Mouse (Mus musculus) midbrain, embryonic 11.5 days (tissue): ENCODE results near the gene Map3k4. TPM values are rescaled to one million over a fixed set of nuclear protein-coding genes. Genes with fewer than 3 reads are reported as not detected.

Experiments used
- ATAC-seq: fragments of 200-750 bp; cut with Nextera tagmentation; 2 replicates; pipeline ENCODE4 v1.8.0; 2017; ENCODE audit warnings: moderate TSS enrichment, moderate library complexity; ENCODE audit not compliant: low FRiP score
- DNase-seq: peaks from one replicate; pipeline ENCODE4 v3.0.0; 2015; ENCODE audit warnings: low spot score; ENCODE audit errors: missing footprints
- H3K27ac ChIP-seq: fragments of 300-500 bp; sonication (generic); 2 replicates; pipeline ENCODE4 v1.5.1; 2014; ENCODE audit warnings: low read depth, low read length
- H3K27me3 ChIP-seq: fragments of 300-500 bp; sonication (generic); 2 replicates; pipeline ENCODE4 v1.6.1; 2014; ENCODE audit warnings: mild to moderate bottlenecking, low read length, moderate library complexity, mixed read lengths; ENCODE audit not compliant: control insufficient read depth, insufficient read depth
- H3K36me3 ChIP-seq: fragments of 300-500 bp; sonication (generic); 2 replicates; pipeline ENCODE4 v1.6.1; 2014; ENCODE audit warnings: mild to moderate bottlenecking, low read length, moderate library complexity, mixed read lengths; ENCODE audit not compliant: control insufficient read depth, insufficient read depth
- H3K4me1 ChIP-seq: fragments of 300-500 bp; sonication (generic); 2 replicates; pipeline ENCODE4 v1.6.1; 2014; ENCODE audit warnings: low read length; ENCODE audit not compliant: control insufficient read depth, insufficient read depth
- H3K4me2 ChIP-seq: fragments of 300-500 bp; sonication (generic); 2 replicates; pipeline ENCODE4 v1.6.1; 2014; ENCODE audit warnings: mild to moderate bottlenecking, moderate library complexity
- H3K4me3 ChIP-seq: fragments of 300-500 bp; sonication (generic); 2 replicates; pipeline ENCODE4 v1.5.1; 2014; ENCODE audit warnings: low read depth, low read length
- H3K9ac ChIP-seq: fragments of 300-500 bp; sonication (generic); 2 replicates; pipeline ENCODE4 v1.6.1; 2014; ENCODE audit warnings: low read length
- H3K9me3 ChIP-seq: fragments of 300-500 bp; sonication (generic); 2 replicates; pipeline ENCODE4 v1.6.1; 2016; ENCODE audit warnings: low read length; ENCODE audit not compliant: control insufficient read depth
- WGBS: fragments of 180-500 bp; shearing (Covaris S2); extraction: QIAGEN DNeasy Blood & Tissue Kit; methylation state at CpG from one replicate; pipeline ENCODE4 v1.1.7; 2014; 5-methylcytosine and 5-hydroxymethylcytosine counted together
- polyA plus RNA-seq: library from polyadenylated mRNA; unstranded; fragments of >200 nt; fragmentation: Nextera tagmentation; extraction: Ambion mirVana; gene quantifications from 2 replicates; pipeline ENCODE4 v1.2.1, GENCODE M21; 2014

Map3k4 gene
- polyA plus RNA-seq, 1 experiment from 2014 or later = 51.3 TPM

GRCm38 (mm10) chr17:12250581-12250980 lies 68.0 kb downstream of the Map3k4 start:
- ATAC-seq (no peak), DNase-seq (peak; percentile 39)
- Histone ChIP-seq H3K4me3 (no peak overlapping the region), H3K9me3 (peaks cover 3% of the 10 kb centered on the region; the same call in 1 of the 2 replicates), H3K36me3 (peaks cover 36% of the 10 kb centered on the region), H3K27me3 (no peaks in the 10 kb centered on the region), H3K4me2 (no peak overlapping the region), H3K4me1 (no peaks in the 10 kb centered on the region), H3K9ac (no peak overlapping the region), H3K27ac (no peak overlapping the region)
- 97% methylated on average over 9 of the region's 9 CpGs for WGBS

GRCm38 (mm10) chr17:12249783-12250504 lies 68.7 kb downstream of the Map3k4 start:
- H3K4me2 ChIP-seq = no peak overlapping the region
- no peak overlapping the region for H3K4me3 ChIP-seq
- peaks cover 3% of the 10 kb centered on the region; the same call in 1 of the 2 replicates for H3K9me3 ChIP-seq
- WGBS = 96% methylated on average over 19 of the region's 19 CpGs
- no peaks in the 10 kb centered on the region for H3K27me3 ChIP-seq
- peaks cover 31% of the 10 kb centered on the region for H3K36me3 ChIP-seq
- no peak for DNase-seq
- H3K4me1 ChIP-seq = no peaks in the 10 kb centered on the region
- no peak for ATAC-seq
- no peak overlapping the region for H3K9ac ChIP-seq
- H3K27ac ChIP-seq = no peak overlapping the region

- H3K4me1 ChIP-seq = no peaks in the 10 kb centered on the region
- ATAC-seq (no peak), DNase-seq (peak; percentile 65)
- no peak overlapping the region for H3K4me2 ChIP-seq
- H3K4me3 ChIP-seq = no peak overlapping the region
- H3K9me3 ChIP-seq = no peaks in the 10 kb centered on the region
- no peak overlapping the region for H3K9ac ChIP-seq
- 94% methylated on average over 3 of the region's 3 CpGs for WGBS
- no peaks in the 10 kb centered on the region for H3K27me3 ChIP-seq
- peaks cover 3% of the 10 kb centered on the region for H3K36me3 ChIP-seq
- H3K27ac ChIP-seq = no peak overlapping the region
Measured at GRCm38 (mm10) chr17:12240701-12241100, 77.9 kb downstream of the Map3k4 start.

GRCm38 (mm10) chr17:12232724-12233123 lies 85.9 kb downstream of the Map3k4 start:
- DNase-seq (peak; percentile 69), ATAC-seq (no peak)
- Histone ChIP-seq H3K4me1 (no peaks in the 10 kb centered on the region), H3K27ac (no peak overlapping the region), H3K9ac (no peak overlapping the region), H3K4me2 (no peak overlapping the region), H3K36me3 (peaks cover 11% of the 10 kb centered on the region), H3K4me3 (no peak overlapping the region), H3K9me3 (no peaks in the 10 kb centered on the region), H3K27me3 (no peaks in the 10 kb centered on the region)
- WGBS = 95% methylated on average over 6 of the region's 6 CpGs

- Histone ChIP-seq H3K4me1 (no peaks in the 10 kb centered on the region), H3K4me2 (no peak overlapping the region), H3K9ac (no peak overlapping the region), H3K9me3 (no peaks in the 10 kb centered on the region), H3K27ac (no peak overlapping the region), H3K27me3 (no peaks in the 10 kb centered on the region), H3K4me3 (no peak overlapping the region), H3K36me3 (peaks cover 11% of the 10 kb centered on the region)
- DNase-seq = peak; percentile 0
- ATAC-seq = no peak
- 92% methylated on average over 7 of the region's 7 CpGs for WGBS
Measured at GRCm38 (mm10) chr17:12231087-12231486, 87.5 kb downstream of the Map3k4 start.

GRCm38 (mm10) chr17:12230167-12230566 lies 88.4 kb downstream of the Map3k4 start:
- no peak for ATAC-seq
- no peak overlapping the region for H3K27ac ChIP-seq
- H3K36me3 ChIP-seq = peaks cover 7% of the 10 kb centered on the region
- no peaks in the 10 kb centered on the region for H3K27me3 ChIP-seq
- peak; percentile 31 for DNase-seq
- no peak overlapping the region for H3K9ac ChIP-seq
- H3K4me2 ChIP-seq = no peak overlapping the region
- 91% methylated on average over 6 of the region's 6 CpGs for WGBS
- H3K4me3 ChIP-seq = no peak overlapping the region
- no peaks in the 10 kb centered on the region for H3K9me3 ChIP-seq
- no peaks in the 10 kb centered on the region for H3K4me1 ChIP-seq

- Histone ChIP-seq H3K27me3 (no peaks in the 10 kb centered on the region), H3K9me3 (no peaks in the 10 kb centered on the region), H3K36me3 (peaks cover 7% of the 10 kb centered on the region), H3K4me1 (no peaks in the 10 kb centered on the region), H3K9ac (no peak overlapping the region), H3K27ac (no peak overlapping the region), H3K4me3 (no peak overlapping the region), H3K4me2 (no peak overlapping the region)
- WGBS = 93% methylated on average over 9 of the region's 9 CpGs
- ATAC-seq = no peak
- DNase-seq = peak; percentile 21
Measured at GRCm38 (mm10) chr17:12229756-12230155, 88.8 kb downstream of the Map3k4 start.

GRCm38 (mm10) chr17:12228471-12228870 lies 90.1 kb downstream of the Map3k4 start:
- no peaks in the 10 kb centered on the region for H3K27me3 ChIP-seq
- H3K27ac ChIP-seq = no peak overlapping the region
- WGBS = 89% methylated on average over 7 of the region's 7 CpGs
- H3K4me3 ChIP-seq = no peak overlapping the region
- no peak overlapping the region for H3K4me2 ChIP-seq
- DNase-seq (peak; percentile 53), ATAC-seq (no peak)
- no peak overlapping the region for H3K9ac ChIP-seq
- H3K9me3 ChIP-seq = no peaks in the 10 kb centered on the region
- H3K36me3 ChIP-seq = peaks cover 7% of the 10 kb centered on the region
- no peaks in the 10 kb centered on the region for H3K4me1 ChIP-seq

GRCm38 (mm10) chr17:12228001-12228400 lies 90.6 kb downstream of the Map3k4 start:
- no peaks in the 10 kb centered on the region for H3K27me3 ChIP-seq
- no peaks in the 10 kb centered on the region for H3K9me3 ChIP-seq
- no peaks in the 10 kb centered on the region for H3K4me1 ChIP-seq
- H3K4me3 ChIP-seq = no peak overlapping the region
- H3K9ac ChIP-seq = no peak overlapping the region
- WGBS = 91% methylated on average over 10 of the region's 10 CpGs
- no peak overlapping the region for H3K4me2 ChIP-seq
- no peak overlapping the region for H3K27ac ChIP-seq
- no peak for ATAC-seq
- H3K36me3 ChIP-seq = peaks cover 7% of the 10 kb centered on the region
- peak; percentile 10 for DNase-seq
